Mouse (Mus musculus): ENCODE measurements around the gene Rxrb. TPM values are rescaled to one million over a fixed set of nuclear protein-coding genes. Genes with fewer than 3 reads are reported as not detected.

Gene Rxrb
- polyA plus RNA-seq, 1 experiment, result 53.1 TPM

GRCm38 (mm10) chr17:34047404-34048050 lies 15.9 kb downstream of the Rxrb start:
- no peak for DNase-seq (ENCODE audit: low spot score)

GRCm38 (mm10) chr17:34057224-34057623 lies 25.6 kb downstream of the Rxrb start:
- DNase-seq (ENCODE audit: low spot score), result no peak

- DNase-seq (ENCODE audit: low spot score), result no peak
Observed at GRCm38 (mm10) chr17:34068864-34069263, 37.3 kb downstream of the Rxrb start.

- DNase-seq (ENCODE audit: low spot score), result no peak
Observed at GRCm38 (mm10) chr17:34072091-34072490, 40.5 kb downstream of the Rxrb start.

- no peak for DNase-seq (ENCODE audit: low spot score)
Observed at GRCm38 (mm10) chr17:34075271-34075670, 43.7 kb downstream of the Rxrb start.

GRCm38 (mm10) chr17:34077549-34077948 lies 45.9 kb downstream of the Rxrb start:
- DNase-seq (ENCODE audit: low spot score), result no peak

- DNase-seq (ENCODE audit: low spot score), result no peak
Observed at GRCm38 (mm10) chr17:34078148-34078547, 46.5 kb downstream of the Rxrb start.

GRCm38 (mm10) chr17:34079002-34079401 lies 47.4 kb downstream of the Rxrb start:
- no peak for DNase-seq (ENCODE audit: low spot score)

- DNase-seq (ENCODE audit: low spot score), result no peak
Observed at GRCm38 (mm10) chr17:34079621-34080020, 48.0 kb downstream of the Rxrb start.

GRCm38 (mm10) chr17:34083104-34083503 lies 51.5 kb downstream of the Rxrb start:
- DNase-seq (ENCODE audit: low spot score), result no peak

GRCm38 (mm10) chr17:34087386-34087785 lies 55.8 kb downstream of the Rxrb start:
- DNase-seq (ENCODE audit: low spot score), result no peak

Other genes starting within 250 kb of the Rxrb start
- gene Angptl4, start 250.0 kb upstream of the Rxrb start, polyA plus RNA-seq (2012; rRNA removed), result 7.7 and 11.3 TPM in 2 replicates
- gene Kank3, start 221.3 kb upstream of the Rxrb start, polyA plus RNA-seq (2012; rRNA removed), result 65.6 and 79.0 TPM in 2 replicates
- gene Rps28, start 207.2 kb upstream of the Rxrb start, polyA plus RNA-seq (2012; rRNA removed), result 1,557 and 1,878 TPM in 2 replicates
- gene Ndufa7, start 207.2 kb upstream of the Rxrb start, polyA plus RNA-seq (2012; rRNA removed), result 307 and 382 TPM in 2 replicates
- 21.4 and 21.5 TPM in 2 replicates for gene Cd320, start 188.7 kb upstream of the Rxrb start, polyA plus RNA-seq (2012; rRNA removed)
- gene Gm7029, start 158.0 kb upstream of the Rxrb start, polyA plus RNA-seq (2012; rRNA removed), result not detected in 2 replicates
- gene Kifc1, start 141.2 kb upstream of the Rxrb start, polyA plus RNA-seq (2012; rRNA removed), result 2.2 and 3.3 TPM in 2 replicates
- gene Platr17, start 126.7 kb upstream of the Rxrb start, polyA plus RNA-seq (2012; rRNA removed), result 0.14 and 0.15 TPM in 2 replicates
- gene Daxx, start 122.4 kb upstream of the Rxrb start, polyA plus RNA-seq (2012; rRNA removed), result 28.1 and 31.0 TPM in 2 replicates
- gene Tapbp, start 115.9 kb upstream of the Rxrb start, polyA plus RNA-seq (2012; rRNA removed), result 84.7 and 122 TPM in 2 replicates
- gene Zbtb22, start 115.9 kb upstream of the Rxrb start, polyA plus RNA-seq (2012; rRNA removed), result 20.1 and 23.1 TPM in 2 replicates
- gene Rgl2, start 102.3 kb upstream of the Rxrb start, polyA plus RNA-seq (2012; rRNA removed), result 132 and 164 TPM in 2 replicates
- gene Pfdn6, start 91.5 kb upstream of the Rxrb start, polyA plus RNA-seq (2012; rRNA removed), result 86.5 and 87.2 TPM in 2 replicates
- 15.8 and 17.2 TPM in 2 replicates for gene Wdr46, start 91.2 kb upstream of the Rxrb start, polyA plus RNA-seq (2012; rRNA removed)
- gene B3galt4, start 80.3 kb upstream of the Rxrb start, polyA plus RNA-seq (2012; rRNA removed), result 7.7 TPM in 2 replicates
- 39.3 and 39.7 TPM in 2 replicates for gene Vps52, start 76.0 kb upstream of the Rxrb start, polyA plus RNA-seq (2012; rRNA removed)
- 1,060 and 1,160 TPM in 2 replicates for gene Rps18, start 75.8 kb upstream of the Rxrb start, polyA plus RNA-seq (2012; rRNA removed)
- gene H2-K1, start 31.5 kb upstream of the Rxrb start, polyA plus RNA-seq (2012; rRNA removed), result 987 and 1,071 TPM in 2 replicates
- gene Ring1, start 7.1 kb upstream of the Rxrb start, polyA plus RNA-seq (2012; rRNA removed), result 46.1 and 76.8 TPM in 2 replicates
- gene H2-Ke6, start 3.8 kb upstream of the Rxrb start, polyA plus RNA-seq (2012; rRNA removed), result 86.6 and 112 TPM in 2 replicates
- 106 and 110 TPM in 2 replicates for gene Slc39a7, start 130 bp upstream of the Rxrb start, polyA plus RNA-seq (2012; rRNA removed)
- gene Col11a2, start 7.6 kb downstream of the Rxrb start, polyA plus RNA-seq (2012; rRNA removed), result 0.99 and 1.8 TPM in 2 replicates
- gene H2-Oa, start 60.5 kb downstream of the Rxrb start, polyA plus RNA-seq (2012; rRNA removed), result 1.7 and 2.1 TPM in 2 replicates
- gene H2-DMa, start 87.7 kb downstream of the Rxrb start, polyA plus RNA-seq (2012; rRNA removed), result 30.0 and 31.9 TPM in 2 replicates
- gene Brd2, start 90.8 kb downstream of the Rxrb start, polyA plus RNA-seq (2012; rRNA removed), result 135 and 154 TPM in 2 replicates
- 4.1 and 4.9 TPM in 2 replicates for gene H2-DMb2, start 111.5 kb downstream of the Rxrb start, polyA plus RNA-seq (2012; rRNA removed)
- 22.4 and 22.8 TPM in 2 replicates for gene H2-DMb1, start 121.3 kb downstream of the Rxrb start, polyA plus RNA-seq (2012; rRNA removed)
- 29.5 and 40.1 TPM in 2 replicates for gene Tap1, start 155.7 kb downstream of the Rxrb start, polyA plus RNA-seq (2012; rRNA removed)
- gene Psmb9, start 156.0 kb downstream of the Rxrb start, polyA plus RNA-seq (2012; rRNA removed), result 34.7 and 37.4 TPM in 2 replicates
- 81.2 and 88.3 TPM in 2 replicates for gene Psmb8, start 165.9 kb downstream of the Rxrb start, polyA plus RNA-seq (2012; rRNA removed)
- gene Tap2, start 171.7 kb downstream of the Rxrb start, polyA plus RNA-seq (2012; rRNA removed), result 37.9 and 42.4 TPM in 2 replicates
- 2.7 and 5.0 TPM in 2 replicates for gene H2-Ob, start 207.1 kb downstream of the Rxrb start, polyA plus RNA-seq (2012; rRNA removed)
- gene H2-Ab1, start 225.9 kb downstream of the Rxrb start, polyA plus RNA-seq (2012; rRNA removed), result 251 and 267 TPM in 2 replicates